Mouse (Mus musculus): ENCODE data around the gene Tulp3.
"Not testable (repeated sequence)": the region's sequence is repeated elsewhere in the genome, so short reads cannot be mapped to it uniquely, and the experiment has no call there.

The Tulp3 gene

DNA sequence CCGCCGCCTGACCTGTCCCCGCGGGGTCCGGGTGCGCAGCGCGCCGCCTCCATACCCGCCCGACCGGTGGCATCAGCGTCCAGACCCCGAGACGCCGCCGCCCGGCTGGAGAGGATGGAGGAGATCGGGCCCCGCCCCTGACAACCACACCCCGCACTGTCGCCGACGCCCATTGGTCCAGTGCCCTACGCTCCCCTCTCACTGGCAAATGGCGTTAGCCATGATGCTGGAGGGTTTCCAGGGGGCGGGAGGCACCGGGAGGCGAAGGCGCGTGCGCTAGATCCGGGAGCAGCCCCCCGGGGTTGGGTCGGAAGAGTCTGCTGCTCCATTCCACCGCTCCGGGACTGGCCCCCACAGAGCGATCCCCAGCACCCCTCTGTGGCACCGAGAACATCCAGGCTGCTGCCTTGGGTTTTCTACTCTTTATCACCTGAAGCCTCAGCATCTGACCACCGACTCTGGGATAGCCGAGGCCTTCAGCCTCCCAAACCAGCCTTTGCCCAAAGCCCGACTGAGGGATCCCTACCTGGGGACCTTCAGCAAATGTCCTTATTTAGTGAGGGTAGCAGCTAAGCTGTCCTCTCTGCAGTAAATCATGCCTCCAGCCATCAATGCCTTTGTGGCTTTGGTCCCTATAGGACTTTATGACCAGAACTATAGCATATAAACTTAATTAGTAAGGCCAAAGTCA is at the start of gene Tulp3:
Tulp3 (minus strand) TSS at position 126 of the 691 bp plus-strand sequence.
- peak; percentile 97 for DNase-seq

DNA sequence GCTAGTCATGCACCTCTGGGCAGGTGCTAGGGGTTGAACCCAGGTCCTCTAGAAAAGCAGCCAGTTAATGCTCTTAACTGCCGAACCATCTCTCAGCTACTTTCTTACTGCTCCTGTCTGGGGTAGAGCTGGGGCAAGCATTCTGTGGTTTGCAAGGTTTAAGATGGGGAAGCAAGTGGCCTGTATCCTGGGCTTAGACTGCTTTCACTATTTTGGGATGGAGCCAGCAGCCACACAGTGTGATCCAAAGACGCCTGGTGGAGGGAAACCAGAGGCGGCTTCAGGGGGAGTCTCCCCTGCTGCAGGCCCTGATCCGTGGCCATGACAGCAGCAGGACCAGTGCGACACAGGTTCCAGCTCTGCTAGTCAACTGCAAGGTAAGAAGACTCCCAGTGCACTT is 49.1 kb upstream of the Tulp3 start:
- no peak for DNase-seq

DNA sequence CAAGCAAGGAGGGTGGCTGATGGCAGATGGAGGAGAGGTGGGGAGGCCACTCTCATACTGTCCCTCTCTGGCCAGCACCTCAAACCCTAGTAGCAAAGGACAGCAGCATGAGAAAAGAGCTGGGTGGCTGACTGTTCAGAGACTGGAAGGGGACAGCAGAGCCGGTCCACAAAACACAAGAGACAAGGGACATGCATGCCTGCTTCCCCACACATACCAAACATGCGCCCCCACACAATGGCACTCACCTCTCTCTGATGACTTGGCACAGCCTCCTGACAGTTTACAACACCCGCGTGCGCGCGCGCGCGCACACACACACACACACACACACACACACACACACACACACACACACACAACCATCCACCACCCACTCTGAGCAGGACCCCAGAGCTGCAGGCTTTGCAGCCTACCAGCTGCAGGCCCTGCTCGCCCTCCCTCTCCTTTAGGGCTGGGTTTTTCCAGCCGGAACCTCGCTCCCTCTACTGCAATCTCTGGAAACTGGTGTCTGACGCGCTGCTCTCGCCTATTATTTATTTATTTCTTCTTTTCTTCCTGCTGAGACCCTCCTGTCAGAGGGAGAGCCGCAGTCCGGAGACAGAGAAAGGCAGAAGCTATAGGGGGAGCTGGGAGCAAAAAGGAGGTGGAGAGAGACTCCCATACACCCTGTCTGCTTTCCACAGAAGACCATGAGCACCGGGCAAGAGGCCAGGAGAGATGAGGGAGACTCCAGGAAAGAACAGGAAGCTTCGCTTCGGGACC is 44.0 kb upstream of the Tulp3 start:
- DNase-seq = peak; percentile 40

DNA sequence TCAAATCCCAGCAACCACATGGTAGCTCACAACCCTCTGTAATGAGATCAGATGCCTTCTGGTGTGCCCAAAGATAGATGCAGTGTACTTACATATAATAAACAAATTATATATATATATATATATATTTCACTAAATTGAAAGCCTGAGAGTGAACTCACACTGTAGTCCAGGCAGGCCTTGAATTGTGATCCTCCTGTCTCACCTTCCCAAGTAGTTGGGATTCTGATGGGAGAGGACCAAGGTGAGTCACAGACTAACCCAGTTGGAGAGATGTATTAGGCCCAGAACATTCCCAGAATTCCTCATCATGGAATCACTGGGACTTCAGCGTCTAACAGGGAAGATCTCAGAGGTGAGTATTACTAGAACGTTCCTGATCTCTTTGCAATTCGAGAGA is 43.3 kb upstream of the Tulp3 start, which contains the start of gene Nrip2:
Nrip2 (plus strand) TSS at position 301 of the 400 bp plus-strand sequence.
- DNase-seq = no peak

DNA sequence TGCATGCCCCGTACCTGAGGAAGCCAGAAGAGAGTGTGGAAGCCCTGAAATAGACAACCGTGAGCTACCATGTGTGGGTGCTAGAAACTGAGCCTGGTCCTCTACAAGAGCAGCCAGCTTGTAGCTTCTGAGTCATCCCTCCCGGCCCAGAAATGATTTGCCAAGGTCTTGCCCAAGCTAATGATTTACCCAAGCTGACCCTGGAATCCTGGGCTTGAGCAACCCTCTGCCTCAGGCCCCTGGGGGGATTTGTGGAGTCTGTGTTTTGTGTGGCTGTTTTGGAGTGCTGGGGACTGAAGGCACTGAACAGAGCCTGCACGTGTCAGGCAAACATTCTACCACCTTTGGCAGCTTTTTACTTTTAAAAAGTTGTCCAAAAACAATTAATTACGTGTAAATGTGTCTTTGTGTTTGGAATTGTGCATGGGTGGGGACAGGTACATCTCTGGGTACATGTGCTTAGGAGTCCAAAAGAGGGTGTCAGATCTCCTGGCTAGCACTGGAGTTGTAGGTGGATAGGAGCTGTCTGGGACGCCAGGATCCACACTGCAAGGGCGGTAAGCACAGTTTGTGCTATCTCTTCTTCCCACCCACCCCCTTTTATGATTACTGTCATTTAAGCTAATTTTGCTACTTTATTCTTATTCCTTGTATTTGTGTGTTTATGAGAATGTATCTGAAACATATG is 42.1 kb upstream of the Tulp3 start:
- DNase-seq = peak; percentile 42

DNA sequence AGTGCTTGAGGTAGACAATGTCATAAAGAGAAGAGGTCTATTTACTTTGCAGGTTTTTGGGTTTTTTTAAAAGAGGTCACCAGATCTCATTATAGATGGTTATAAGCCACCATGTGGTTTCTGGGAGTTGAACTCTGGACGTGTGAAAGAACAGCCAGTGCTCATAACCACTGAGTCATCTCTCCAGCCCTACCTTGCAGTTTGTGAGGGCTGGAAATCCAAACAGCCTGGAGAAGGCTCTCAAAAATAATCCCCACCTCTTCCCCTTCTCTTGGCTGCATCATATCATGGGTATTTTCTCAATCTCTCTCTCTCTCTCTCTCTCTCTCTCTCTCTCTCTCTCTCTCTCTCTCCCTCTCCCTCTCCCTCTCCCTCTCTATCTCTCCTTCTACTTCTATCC is 35.0 kb upstream of the Tulp3 start:
- no peak for DNase-seq

DNA sequence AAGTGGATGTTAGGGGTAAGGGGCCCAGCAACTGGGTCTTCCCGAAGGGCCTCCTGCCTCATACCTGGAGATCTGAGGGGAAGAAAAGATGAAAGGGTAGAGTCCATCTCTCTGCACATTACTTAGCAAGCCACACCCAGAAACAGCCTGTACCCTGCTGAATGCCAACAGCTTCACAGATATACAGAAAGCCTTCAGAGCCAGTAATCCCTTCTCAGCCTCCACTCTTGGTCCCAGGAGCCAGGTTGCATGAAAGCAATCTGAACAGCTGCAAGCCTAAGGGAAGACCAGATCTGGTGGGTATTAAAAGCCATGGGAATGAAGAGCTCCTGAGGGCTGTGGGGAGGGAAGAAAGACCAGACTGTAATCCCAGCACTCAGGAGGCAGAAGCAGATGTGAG is 33.5 kb upstream of the Tulp3 start:
- no peak for DNase-seq

DNA sequence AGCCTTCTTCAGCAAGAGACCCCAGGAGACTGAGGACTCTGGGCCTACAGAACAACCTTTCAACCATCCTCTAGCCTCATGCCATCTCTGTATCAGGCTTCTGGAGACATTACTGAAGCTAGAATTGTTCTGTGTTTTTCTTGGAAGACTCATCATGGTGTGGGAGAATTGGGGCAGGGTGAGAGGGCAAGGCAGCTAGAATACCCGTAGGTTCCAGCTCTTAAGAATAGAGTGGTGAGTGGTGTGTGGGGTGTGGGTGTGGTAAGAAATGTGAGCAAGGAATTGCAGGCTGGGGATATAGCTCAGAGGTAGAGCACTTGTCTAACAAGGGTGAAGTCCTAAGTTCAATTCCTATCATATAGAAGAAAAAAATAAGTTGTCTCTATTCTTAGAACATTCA is 29.4 kb upstream of the Tulp3 start:
- no peak for DNase-seq

DNA sequence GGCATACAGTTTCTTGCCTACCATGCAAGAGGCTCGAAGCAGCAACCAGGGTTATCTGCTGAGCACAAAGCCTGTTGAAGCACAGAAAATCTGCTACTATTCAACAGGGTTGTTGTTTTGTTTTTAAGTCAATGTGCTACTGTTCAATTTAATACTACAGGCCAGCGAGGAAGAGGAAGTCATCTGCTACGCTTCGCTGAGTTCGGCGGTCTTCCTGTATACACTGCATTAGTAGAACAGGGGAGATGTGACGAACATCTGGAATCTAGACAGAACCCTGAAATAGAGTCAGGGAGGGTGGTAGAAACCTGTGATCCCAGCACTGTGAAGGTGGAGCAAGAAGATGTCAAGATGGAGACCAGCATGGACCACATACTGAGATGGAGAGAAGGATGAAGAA is 28.1 kb upstream of the Tulp3 start:
- DNase-seq = no peak

DNA sequence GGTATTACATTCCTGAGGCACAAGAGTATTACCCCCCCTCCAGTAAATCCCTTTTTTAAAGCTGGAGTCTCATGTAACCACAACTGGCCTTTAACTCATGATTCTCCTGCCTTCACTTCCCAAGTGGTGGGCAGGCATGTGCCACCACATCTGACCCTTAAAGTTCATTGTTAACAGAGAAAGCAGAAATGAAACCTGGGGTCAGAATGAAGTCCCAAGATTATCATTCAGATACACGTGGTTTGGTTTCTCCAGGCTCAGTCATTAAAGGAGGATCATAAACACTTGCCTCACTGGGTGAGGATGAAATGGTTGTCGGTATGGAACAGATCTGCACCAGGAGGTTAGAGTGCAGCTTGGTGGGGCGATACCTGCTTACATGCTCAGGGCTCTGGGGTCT is 25.6 kb upstream of the Tulp3 start:
- DNase-seq = no peak

DNA sequence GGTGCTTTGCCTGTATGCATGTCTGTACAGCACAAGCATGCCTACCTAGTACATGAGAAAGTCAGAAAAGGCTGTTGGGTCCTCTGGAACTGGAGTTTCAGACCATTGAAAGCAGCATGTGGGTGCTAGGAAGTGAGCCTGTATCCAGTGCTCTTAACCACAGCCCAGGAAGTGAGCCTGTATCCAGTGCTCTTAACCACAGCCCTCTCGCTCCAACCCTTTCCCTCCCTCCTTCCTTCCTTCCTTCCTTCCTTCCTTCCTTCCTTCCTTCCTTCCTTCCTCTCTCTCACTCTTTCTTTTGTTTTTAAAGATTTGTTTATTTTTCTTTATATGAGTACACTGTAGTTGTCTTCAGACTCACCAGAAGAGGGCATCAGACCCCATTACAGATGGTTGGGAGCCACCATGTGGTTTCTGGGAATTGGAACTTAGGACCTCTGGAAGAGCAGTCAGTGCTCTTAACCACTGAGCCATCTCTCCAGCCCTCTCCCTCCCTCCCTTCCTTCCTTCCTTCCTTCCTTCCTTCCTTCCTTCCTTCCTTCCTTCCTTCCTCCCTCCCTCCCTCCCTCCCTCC is 25.0 kb upstream of the Tulp3 start:
- DNase-seq = not testable (repeated sequence)

DNA sequence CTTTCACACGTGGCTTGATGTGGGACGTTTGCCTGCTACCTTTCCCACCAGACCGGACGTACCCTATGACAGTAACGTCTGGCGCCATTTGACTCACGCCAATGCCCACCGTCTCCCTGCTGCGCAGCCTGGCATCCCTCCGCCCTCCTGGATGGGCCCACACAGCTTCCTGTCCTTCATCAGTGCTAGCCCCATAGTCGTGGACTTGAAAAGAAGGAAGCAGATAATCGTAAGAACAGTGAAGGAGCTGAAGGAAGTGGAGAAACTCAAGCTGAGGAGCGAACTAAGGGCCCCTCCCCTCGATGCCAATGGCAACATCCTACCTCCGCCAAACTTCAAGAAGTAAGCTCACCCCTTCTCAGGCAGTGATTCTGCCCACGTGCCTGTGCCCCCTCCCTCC is 24.0 kb upstream of the Tulp3 start:
- DNase-seq = no peak

DNA sequence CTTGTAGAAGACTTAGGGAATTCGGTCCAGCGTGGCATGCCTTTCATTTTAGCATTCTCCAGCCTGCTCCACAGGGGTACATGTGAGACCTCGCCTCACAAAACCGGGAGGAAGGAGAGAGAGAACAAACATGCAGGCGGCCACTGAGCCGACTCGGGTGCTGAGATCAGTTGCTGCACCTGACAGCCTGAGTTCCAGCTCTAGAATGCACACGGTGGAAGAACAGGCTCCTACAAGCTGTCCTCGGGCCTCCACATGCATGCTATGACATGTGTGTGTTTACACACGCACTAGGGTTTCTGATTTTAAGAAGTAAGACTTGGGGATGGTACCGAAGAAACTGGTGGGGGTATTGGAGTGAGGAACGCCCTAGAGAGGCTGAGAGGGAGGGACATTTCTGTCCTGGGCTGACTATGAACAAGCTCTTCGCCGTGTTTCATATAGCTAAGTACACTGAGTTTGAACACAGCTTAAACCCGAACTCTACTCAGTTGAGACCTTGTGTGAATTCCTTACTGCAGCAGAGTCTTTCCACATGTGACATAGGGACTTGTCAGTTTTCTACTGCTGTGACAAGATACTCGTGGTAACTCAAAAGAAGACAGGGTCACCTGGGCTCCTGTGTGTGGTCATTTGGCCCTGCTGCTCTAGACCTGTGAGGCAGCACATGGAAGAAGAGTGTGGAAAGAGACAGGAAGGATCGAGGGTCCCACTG is 20.9 kb upstream of the Tulp3 start:
- no peak for DNase-seq

DNA sequence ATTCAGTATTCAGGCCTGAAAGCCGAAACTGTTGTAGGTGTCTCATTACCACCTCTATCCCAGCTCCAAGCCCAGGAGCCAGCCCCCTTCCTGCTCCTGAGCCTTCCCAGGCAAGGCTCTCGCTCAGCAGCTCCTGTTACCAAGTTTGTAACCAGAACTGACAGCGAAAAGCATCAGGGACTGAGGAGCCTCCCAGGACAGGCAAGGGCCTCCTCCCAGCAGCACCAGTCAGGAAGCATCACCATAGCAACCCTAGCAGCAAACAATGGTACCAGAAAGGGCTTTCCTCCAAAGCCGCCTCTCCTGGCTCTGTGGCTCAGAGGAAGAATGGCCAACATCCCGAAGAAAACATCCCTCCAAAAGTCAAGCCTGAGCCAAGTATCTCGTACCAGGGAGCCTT is 19.5 kb upstream of the Tulp3 start, which contains the start of the genes Tex52 and Gm44596:
Tex52 (plus strand) TSS at position 265 of the 400 bp plus-strand sequence.
Gm44596 (plus strand) TSS at position 312 of the 400 bp plus-strand sequence.
- peak; percentile 71 for DNase-seq

DNA sequence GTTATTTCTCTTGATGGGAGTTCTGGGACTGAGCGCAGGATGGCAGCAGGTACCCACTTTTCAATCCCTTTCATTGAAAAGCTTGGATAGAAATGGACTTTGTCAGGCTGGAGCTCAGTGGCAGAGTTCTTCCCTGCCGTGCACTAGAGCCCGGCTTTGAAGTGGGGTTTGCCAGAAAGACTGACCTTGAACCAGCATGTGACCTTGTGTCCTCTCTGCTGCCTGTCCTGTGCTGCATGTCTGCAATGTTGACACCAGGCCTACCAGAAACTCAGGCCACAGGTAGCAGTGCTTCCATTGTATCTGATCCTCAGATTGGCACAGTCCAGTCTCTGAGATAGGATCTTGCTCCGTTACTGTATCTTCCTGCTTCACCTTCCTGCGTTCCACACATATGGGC is 14.4 kb upstream of the Tulp3 start:
- DNase-seq = no peak

DNA sequence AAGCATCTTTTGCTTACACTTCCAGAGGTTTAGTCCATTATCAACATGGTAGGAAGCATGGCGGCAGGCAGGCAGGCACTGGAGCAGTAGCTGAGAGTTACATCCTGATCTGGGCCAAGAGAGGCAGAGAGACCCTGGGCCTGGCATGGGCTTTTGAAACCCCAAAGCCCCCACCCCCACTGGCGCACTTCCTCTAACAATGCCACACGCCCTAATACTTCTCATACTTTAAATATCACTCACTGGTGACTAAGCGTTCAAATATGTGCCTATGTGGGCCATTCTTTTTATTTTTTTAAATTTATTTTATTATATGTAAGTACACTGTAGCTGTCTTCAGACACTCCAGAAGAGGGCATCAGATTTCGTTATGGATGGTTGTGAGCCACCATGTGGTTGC is 10.8 kb upstream of the Tulp3 start:
- no peak for DNase-seq

DNA sequence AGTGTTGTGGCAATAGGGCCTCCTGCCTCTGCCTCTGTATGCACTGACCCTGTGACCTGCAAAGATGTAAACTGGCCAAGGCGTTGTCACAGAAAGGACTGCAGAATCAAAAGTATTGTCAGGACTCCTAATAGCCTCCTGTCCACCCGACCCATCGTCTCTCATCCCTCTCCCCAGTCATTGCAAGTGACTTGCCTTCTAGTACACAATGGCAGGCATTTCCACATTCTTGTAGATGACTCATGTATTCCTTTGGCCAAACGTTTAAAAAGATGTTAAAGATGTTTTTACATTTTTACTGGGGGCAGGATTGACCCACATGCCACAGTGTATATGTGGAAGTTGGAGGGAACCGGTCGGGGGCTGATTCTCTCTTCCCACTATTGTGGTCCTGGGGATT is 9.1 kb upstream of the Tulp3 start:
- no peak for DNase-seq

DNA sequence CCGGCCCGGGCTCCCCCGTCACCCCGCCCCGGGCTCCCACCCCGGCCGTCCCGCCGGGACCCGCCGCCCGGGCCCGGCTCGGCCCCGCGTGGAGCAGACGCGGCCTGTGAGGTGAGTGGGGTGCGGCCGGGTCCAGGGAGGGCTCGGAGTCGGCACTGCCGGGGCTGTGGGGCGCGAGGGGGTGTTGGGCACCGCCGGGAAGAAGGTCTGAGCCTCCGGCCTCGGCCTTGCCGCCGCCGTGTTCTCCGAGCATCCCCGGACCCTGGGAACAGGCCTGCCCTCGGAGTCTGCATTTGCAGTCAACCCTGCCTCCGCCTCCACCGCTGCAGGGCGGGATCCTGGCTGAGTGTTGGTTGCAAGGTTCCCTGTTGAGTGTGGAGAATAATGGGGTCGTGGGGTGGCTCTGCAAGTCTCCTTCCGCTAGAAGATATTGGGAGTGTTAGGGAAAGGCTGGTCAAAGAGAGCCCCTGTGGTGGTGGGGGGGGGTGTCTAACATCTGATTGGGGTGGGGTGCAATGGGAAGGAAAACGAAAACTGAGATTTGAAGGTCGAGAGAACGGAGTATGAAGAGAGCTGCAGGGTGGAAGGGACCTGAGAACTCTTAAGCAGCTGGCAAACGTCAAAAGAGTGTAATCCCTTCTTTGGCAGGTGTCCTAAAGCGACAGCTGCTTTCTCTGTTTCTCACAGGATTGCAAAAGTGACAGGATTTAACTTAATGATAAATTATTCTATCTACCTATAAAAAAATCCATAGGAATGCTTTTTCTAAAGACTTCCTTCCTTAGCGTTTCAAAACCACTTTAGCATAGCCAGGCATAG is 7.6 kb upstream of the Tulp3 start:
- DNase-seq = no peak

DNA sequence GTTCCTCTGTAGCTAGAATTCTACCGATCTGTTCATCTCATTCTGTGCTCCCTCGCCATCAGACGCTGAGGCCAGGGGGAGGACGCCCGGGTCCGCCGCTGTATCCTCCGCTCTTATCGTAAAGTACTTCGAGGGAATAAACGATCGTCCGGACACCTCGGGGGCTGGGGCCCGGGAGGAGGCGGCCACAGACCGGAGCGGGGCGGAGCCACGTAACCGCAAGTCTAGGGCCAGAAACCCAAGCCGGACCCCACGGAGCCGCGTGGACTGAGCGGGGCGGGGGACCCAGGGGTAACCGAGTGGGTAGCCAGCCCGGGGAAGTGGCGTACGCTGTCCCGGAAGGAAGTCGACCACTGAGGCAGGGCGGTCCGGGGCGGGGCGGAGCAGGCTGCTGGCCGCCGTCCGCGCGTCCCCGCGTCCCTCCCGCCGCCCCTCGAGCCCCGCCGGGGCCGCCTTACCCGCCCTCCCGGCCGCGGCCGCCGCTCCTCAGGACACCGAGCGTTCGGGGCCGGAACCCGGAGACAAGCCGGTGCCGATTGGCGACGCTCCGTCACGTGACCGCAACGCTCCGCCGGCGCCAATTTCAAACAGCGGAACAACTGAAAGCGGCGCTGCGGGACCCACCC is 6.8 kb upstream of the Tulp3 start, which contains the start of the genes Rhno1 and Foxm1:
Rhno1 (minus strand) TSS at position 531 of the 626 bp plus-strand sequence.
Foxm1 (plus strand) TSS at position 587 of the 626 bp plus-strand sequence.
- peak; percentile 79 for DNase-seq

DNA sequence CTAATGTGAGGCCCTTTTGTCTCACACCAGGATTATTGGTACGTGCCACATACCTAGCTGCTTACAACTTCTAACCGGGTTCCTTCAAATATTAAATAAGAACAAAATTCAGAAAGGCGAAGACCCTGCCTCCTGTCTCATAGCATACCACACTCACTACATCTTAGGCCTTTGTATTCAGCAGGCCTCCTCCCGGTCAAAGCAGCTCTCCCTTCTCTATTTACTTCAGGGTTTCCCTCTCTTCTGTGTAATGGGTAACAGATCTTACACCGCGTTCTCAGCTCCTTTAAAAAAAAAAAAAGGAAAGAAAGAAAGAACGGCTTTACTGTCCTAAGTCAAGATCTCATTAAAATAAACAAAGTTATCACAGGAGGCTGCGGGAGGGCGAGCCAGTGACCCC is 6.2 kb upstream of the Tulp3 start:
- DNase-seq = no peak

DNA sequence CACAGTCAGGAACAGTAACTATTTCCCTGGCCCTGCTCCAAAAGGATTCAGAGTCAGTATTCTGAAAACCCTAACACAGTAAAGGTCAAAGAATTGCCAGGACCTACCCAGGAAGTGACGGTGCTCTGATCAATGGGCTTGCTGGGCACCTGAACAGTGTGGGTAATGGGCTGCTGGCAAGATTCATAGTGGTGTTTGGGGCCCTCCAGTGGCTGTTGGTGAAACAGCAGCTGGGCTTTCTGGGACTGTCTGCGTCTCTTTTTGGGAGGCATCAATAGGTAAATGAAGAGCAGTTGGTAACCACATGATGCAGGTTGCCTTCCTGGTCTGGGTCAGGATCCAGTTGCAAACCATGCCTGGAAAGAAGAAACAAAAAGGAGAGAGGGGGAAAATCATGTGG is 3.3 kb upstream of the Tulp3 start:
- DNase-seq = peak; percentile 55

Measured in layer of hippocampus, adult 9-11 months (tissue).